Mouse (Mus musculus) heart, postnatal 0 days (tissue): ENCODE measurements around the gene Ankrd44.

Source experiments
- CTCF ChIP-seq: IDR thresholded peaks from 2 replicates; pipeline ENCODE4 v1.5.1; 2016; ENCODE audit warnings: antibody characterized with exemption, control low read depth, low read depth
- EP300 ChIP-seq: IDR thresholded peaks from 2 replicates; pipeline ENCODE4 v1.6.1; 2016; ENCODE audit warnings: antibody characterized with exemption, low read depth

DNA sequence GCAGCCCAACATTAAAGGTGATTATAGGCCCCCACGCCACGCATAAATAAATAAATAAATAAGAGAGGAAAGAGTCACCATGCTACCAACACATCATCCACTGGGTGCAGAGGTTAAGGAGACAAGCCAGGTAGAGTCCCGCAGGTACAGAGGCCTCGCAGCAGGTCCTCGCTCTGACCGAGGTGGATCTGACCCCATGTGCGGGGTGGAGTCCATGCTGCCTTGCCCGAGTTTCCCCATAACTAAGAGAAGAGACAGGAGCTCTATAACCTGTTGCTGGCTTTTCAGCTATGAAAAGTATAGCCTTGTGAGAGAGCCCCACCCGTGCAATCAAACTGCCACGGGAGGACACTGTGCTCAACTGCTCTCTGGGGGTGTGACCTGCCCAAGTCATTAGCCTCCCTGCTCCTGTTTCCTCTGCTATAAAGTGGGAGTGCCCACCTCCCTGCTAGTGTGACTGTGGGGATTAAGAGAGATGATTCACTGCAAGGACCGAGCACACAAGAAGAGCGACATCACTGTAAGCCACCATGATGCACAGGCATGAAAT lies 4.1 kb downstream of the Ankrd44 start:
- TF ChIP-seq CTCF: no peak
- TF ChIP-seq EP300: no peak
